ENCODE assay signal across 25 mouse cellular contexts in genomic region chr11:31417071-31417470, GRCm38 (mm10).
"Had no signal": no experiment of that assay in that cellular context is flagged by ENCODE, and none has a peak within 500 bp of the region (broad histone marks: within the 10 kb centered on the region; RNA-seq: fewer than 3 reads in every experiment).

No protein-coding gene starts in this region.

- H3K36me3 ChIP-seq: heart, embryonic 13.5 days; heart, embryonic 15.5 days; hindbrain, embryonic 13.5 days; hindbrain, embryonic 15.5 days; limb, embryonic 10.5 days; limb, embryonic 12.5 days; liver, embryonic 13.5 days; liver, embryonic 15.5 days had no signal

- H3K4me2 ChIP-seq: heart, embryonic 11.5 days; heart, embryonic 13.5 days; heart, embryonic 15.5 days; hindbrain, embryonic 13.5 days; hindbrain, embryonic 15.5 days; limb, embryonic 12.5 days; liver, embryonic 11.5 days; liver, embryonic 13.5 days; liver, embryonic 15.5 days had no signal

- DNase-seq: gastrocnemius, postnatal 14 days; gastrocnemius, postnatal 36 days; heart, adult 18-20 months; heart, postnatal 14 days; heart, postnatal 36 days; kidney, adult 18-20 months; kidney, adult 8-10 months; kidney, postnatal 10 days; kidney, postnatal 25 days; kidney, postnatal 4 days; liver; liver, embryonic 13.5 days had no signal

- ATAC-seq: hindbrain, postnatal 0 days; intestine, postnatal 0 days had no signal

- H3K9me3 ChIP-seq: heart, embryonic 13.5 days; heart, embryonic 15.5 days; hindbrain, embryonic 13.5 days; hindbrain, embryonic 15.5 days; limb, embryonic 10.5 days; limb, embryonic 12.5 days; liver, embryonic 13.5 days; liver, embryonic 15.5 days had no signal

- H3K9ac ChIP-seq: heart, embryonic 13.5 days; heart, embryonic 15.5 days; hindbrain, embryonic 13.5 days; hindbrain, embryonic 15.5 days; limb, embryonic 12.5 days; liver, embryonic 13.5 days; liver, embryonic 15.5 days had no signal

- H3K27ac ChIP-seq: heart, embryonic 13.5 days; heart, embryonic 15.5 days; hindbrain, embryonic 13.5 days; hindbrain, embryonic 15.5 days; hindbrain, postnatal 0 days; layer of hippocampus, adult 2 months; left cerebral cortex, adult 2 months; limb, embryonic 10.5 days; limb, embryonic 12.5 days; liver, embryonic 13.5 days; liver, embryonic 15.5 days had no signal

- H3K27me3 ChIP-seq: heart, embryonic 13.5 days; heart, embryonic 15.5 days; hindbrain, embryonic 13.5 days; hindbrain, embryonic 15.5 days; limb, embryonic 12.5 days; liver, embryonic 13.5 days; liver, embryonic 15.5 days had no signal

- H3K4me3 ChIP-seq: heart, embryonic 13.5 days; heart, embryonic 15.5 days; hindbrain, embryonic 13.5 days; hindbrain, embryonic 15.5 days; layer of hippocampus, adult 2 months; left cerebral cortex, adult 2 months; limb, embryonic 10.5 days; limb, embryonic 12.5 days; liver, embryonic 13.5 days; liver, embryonic 15.5 days had no signal

- H3K4me1 ChIP-seq: heart, embryonic 13.5 days; heart, embryonic 15.5 days; hindbrain, embryonic 13.5 days; hindbrain, embryonic 15.5 days; limb, embryonic 10.5 days; limb, embryonic 12.5 days; liver, embryonic 13.5 days; liver, embryonic 15.5 days had no signal
